Mouse (Mus musculus) layer of hippocampus, adult 18-20 months (tissue): ENCODE results near the gene Mfsd7a. TPM values are rescaled to one million over a fixed set of nuclear protein-coding genes. Genes with fewer than 3 reads are reported as not detected.
"Not testable (repeated sequence)": the region's sequence is repeated elsewhere in the genome, so short reads cannot be mapped to it uniquely, and the experiment has no call there.

Source experiments
- DNase-seq, 2 experiments: peaks; one replicate each; pipeline ENCODE4 v3.0.0; 2022; ENCODE audit warnings: low spot score in 2 of 2
- long read RNA-seq: library from polyadenylated mRNA; stranded (forward); transcript quantifications from one replicate; pipeline ENCODE4 v2.0.0, GENCODE M21; 2021
- total RNA-seq, 2 experiments: library from RNA; stranded (reverse); gene quantifications; 2 replicates each; pipeline ENCODE4 v1.2.3; 2021

The Mfsd7a gene
- total RNA-seq, result 1 to 10 TPM; 1.2 to 1.6 TPM
- long read RNA-seq, partial matches to known transcripts, result 1 of 1 reads
- long read RNA-seq, other reads (novel, unspliced or antisense), result 0 of 1 reads

- DNase-seq, result no peak
Observed at GRCm38 (mm10) chr5:108448785-108449668, at the start of gene Mfsd7a. Gene Mfsd7a, minus strand, starts transcription at chr5:108448891.

- DNase-seq, result not testable (repeated sequence)
Observed at GRCm38 (mm10) chr5:108486148-108486547, 37.5 kb upstream of the Mfsd7a start.

- DNase-seq, result no peak
Observed at GRCm38 (mm10) chr5:108485239-108485638, 36.5 kb upstream of the Mfsd7a start.

GRCm38 (mm10) chr5:108483006-108483405 is 34.3 kb upstream of the Mfsd7a start:
- DNase-seq, result no peak

GRCm38 (mm10) chr5:108475977-108476376 is 27.3 kb upstream of the Mfsd7a start:
- DNase-seq, result peak in 1 of 2 experiments; percentile 48

- no peak for DNase-seq
Observed at GRCm38 (mm10) chr5:108473737-108474136, 25.0 kb upstream of the Mfsd7a start.

GRCm38 (mm10) chr5:108469617-108470016 is 20.9 kb upstream of the Mfsd7a start:
- no peak for DNase-seq

- DNase-seq, result no peak
Observed at GRCm38 (mm10) chr5:108466647-108467046, 18.0 kb upstream of the Mfsd7a start.

- DNase-seq, result no peak
Observed at GRCm38 (mm10) chr5:108465131-108465891, 16.6 kb upstream of the Mfsd7a start.

GRCm38 (mm10) chr5:108462446-108462845 is 13.8 kb upstream of the Mfsd7a start:
- DNase-seq, result no peak

- DNase-seq, result peak; percentile 97
Observed at GRCm38 (mm10) chr5:108461082-108462065, 12.7 kb upstream of the Mfsd7a start, which contains the start of gene Pcgf3. Gene Pcgf3, plus strand, starts transcription at chr5:108461232.

GRCm38 (mm10) chr5:108460461-108460860 is 11.8 kb upstream of the Mfsd7a start:
- no peak for DNase-seq

GRCm38 (mm10) chr5:108458706-108459105 is 10.0 kb upstream of the Mfsd7a start:
- no peak for DNase-seq

GRCm38 (mm10) chr5:108454094-108454493 is 5.4 kb upstream of the Mfsd7a start:
- no peak for DNase-seq

- DNase-seq, result peak in 1 of 2 experiments; percentile 39
Observed at GRCm38 (mm10) chr5:108452422-108452821, 3.7 kb upstream of the Mfsd7a start.

GRCm38 (mm10) chr5:108451611-108452010 is 2.9 kb upstream of the Mfsd7a start:
- DNase-seq, result no peak

- no peak for DNase-seq
Observed at GRCm38 (mm10) chr5:108450837-108451540, 2.3 kb upstream of the Mfsd7a start.

GRCm38 (mm10) chr5:108447857-108448256 is 834 bp downstream of the Mfsd7a start:
- no peak for DNase-seq

- DNase-seq, result no peak
Observed at GRCm38 (mm10) chr5:108446973-108447372, 1.7 kb downstream of the Mfsd7a start.

GRCm38 (mm10) chr5:108436101-108436500 is 12.6 kb downstream of the Mfsd7a start:
- no peak for DNase-seq
